Mouse (Mus musculus) small intestine, adult 2 months (tissue): ENCODE data around the gene Evi2a. TPM values are rescaled to one million over a fixed set of nuclear protein-coding genes. Genes with fewer than 3 reads are reported as not detected.
A peak's percentile ranks its signal among the peaks of the same experiment; 100 is the strongest.

Experiments
- H3K27ac ChIP-seq: fragments of 200-500 bp; 2 replicates; pipeline ENCODE4 v1.5.1; 2012; ENCODE audit warnings: low read depth, low read length, control low read depth, inconsistent platforms; ENCODE audit not compliant: insufficient read depth
- H3K27me3 ChIP-seq: fragments of 200-500 bp; 2 replicates; pipeline ENCODE4 v1.6.1; 2012; ENCODE audit warnings: mild to moderate bottlenecking, moderate library complexity, low read length, inconsistent platforms; ENCODE audit not compliant: control insufficient read depth, insufficient read depth
- H3K36me3 ChIP-seq: fragments of 200-500 bp; 2 replicates; pipeline ENCODE4 v1.6.1; 2012; ENCODE audit warnings: mild to moderate bottlenecking, low read length, control low read depth, inconsistent platforms; ENCODE audit not compliant: control insufficient read depth, insufficient read depth
- H3K4me1 ChIP-seq: fragments of 200-500 bp; 2 replicates; pipeline ENCODE4 v1.6.1; 2012; ENCODE audit warnings: low read length, inconsistent platforms, mixed read lengths; ENCODE audit not compliant: control insufficient read depth, insufficient read depth, insufficient read length
- H3K4me3 ChIP-seq: fragments of 200-500 bp; 2 replicates; pipeline ENCODE4 v1.5.1; 2012; ENCODE audit warnings: low read depth, mild to moderate bottlenecking, control low read depth, inconsistent platforms, low read length, moderate library complexity
- CTCF ChIP-seq: fragments of 200-500 bp; IDR thresholded peaks from 2 replicates; pipeline ENCODE4 v1.5.1; 2012; ENCODE audit warnings: low read depth, mild to moderate bottlenecking, control low read depth, inconsistent platforms, low read length, moderate library complexity, mixed read lengths; ENCODE audit not compliant: insufficient replicate concordance, insufficient read length; ENCODE audit errors: extremely low read depth
- POLR2A ChIP-seq: fragments of 200-500 bp; IDR thresholded peaks from 2 replicates; pipeline ENCODE4 v1.6.1; 2012; ENCODE audit warnings: low read depth, mild to moderate bottlenecking, control low read depth, inconsistent platforms, low read length, moderate library complexity
- WGBS: fragments of 180-500 bp; shearing (Covaris S2); methylation state at CpG from one replicate; pipeline ENCODE4 v1.1.7; 2018; 5-methylcytosine and 5-hydroxymethylcytosine counted together
- polyA plus RNA-seq: library from polyadenylated mRNA; depleted of rRNA; stranded (reverse); fragments of >200 nt; gene quantifications from 2 replicates; pipeline ENCODE4 v1.2.3, GENCODE M21; 2012

Evi2a gene
- polyA plus RNA-seq, 1 experiment = 4.0 TPM

GRCm38 (mm10) chr11:79530774-79531173 lies 365 bp upstream of the Evi2a start:
- Histone ChIP-seq H3K4me1 (peaks cover 11% of the 10 kb centered on the region; the same call in 1 of the 2 replicates), H3K27me3 (no peaks in the 10 kb centered on the region), H3K4me3 (0 out of 2 replicates have a peak overlapping the region, but pooled peaks have one; percentile 11), H3K27ac (peak overlapping the region; percentile 57; the same call in 1 of the 2 replicates), H3K36me3 (0 out of 2 replicates have a peak, but pooled peaks cover 2% of the 10 kb centered on the region)
- WGBS = 86% methylated on average over 11 of the region's 11 CpGs
- TF ChIP-seq CTCF = no peak
- TF ChIP-seq POLR2A = no peak

GRCm38 (mm10) chr11:79529736-79530135 lies 673 bp downstream of the Evi2a start:
- H3K27me3 ChIP-seq = no peaks in the 10 kb centered on the region
- 0 out of 2 replicates have a peak, but pooled peaks cover 2% of the 10 kb centered on the region for H3K36me3 ChIP-seq
- peak overlapping the region; percentile 9; the same call in 1 of the 2 replicates for H3K27ac ChIP-seq
- WGBS = 86% methylated on average over 2 of the region's 2 CpGs
- H3K4me3 ChIP-seq = no peak overlapping the region
- H3K4me1 ChIP-seq = peaks cover 11% of the 10 kb centered on the region; the same call in 1 of the 2 replicates
- no peak for TF ChIP-seq CTCF
- TF ChIP-seq POLR2A = no peak

GRCm38 (mm10) chr11:79529226-79529625 lies 1.2 kb downstream of the Evi2a start:
- Histone ChIP-seq H3K4me1 (peaks cover 11% of the 10 kb centered on the region; the same call in 1 of the 2 replicates), H3K36me3 (0 out of 2 replicates have a peak, but pooled peaks cover 2% of the 10 kb centered on the region), H3K4me3 (no peak overlapping the region), H3K27ac (no peak overlapping the region), H3K27me3 (no peaks in the 10 kb centered on the region)
- 89% methylated on average over 6 of the region's 6 CpGs for WGBS
- TF ChIP-seq POLR2A = no peak
- TF ChIP-seq CTCF = no peak

GRCm38 (mm10) chr11:79528601-79529000 lies 1.8 kb downstream of the Evi2a start:
- H3K27ac ChIP-seq = peak overlapping the region; percentile 78; the same call in 1 of the 2 replicates
- H3K4me3 ChIP-seq = no peak overlapping the region
- WGBS = 92% methylated on average over 3 of the region's 3 CpGs
- 0 out of 2 replicates have a peak, but pooled peaks cover 2% of the 10 kb centered on the region for H3K36me3 ChIP-seq
- TF ChIP-seq POLR2A = no peak
- TF ChIP-seq CTCF = no peak
- no peaks in the 10 kb centered on the region for H3K27me3 ChIP-seq
- peaks cover 11% of the 10 kb centered on the region; the same call in 1 of the 2 replicates for H3K4me1 ChIP-seq

- Histone ChIP-seq H3K36me3 (0 out of 2 replicates have a peak, but pooled peaks cover 2% of the 10 kb centered on the region), H3K4me3 (0 out of 2 replicates have a peak overlapping the region, but pooled peaks have one; percentile 7), H3K27me3 (no peaks in the 10 kb centered on the region), H3K4me1 (peaks cover 11% of the 10 kb centered on the region; the same call in 1 of the 2 replicates), H3K27ac (peak overlapping the region; percentile 86)
- TF ChIP-seq POLR2A (no peak), CTCF (no peak)
- WGBS = 71% methylated on average over 5 of the region's 5 CpGs
Measured at GRCm38 (mm10) chr11:79527739-79528384, 2.5 kb downstream of the Evi2a start.

- Histone ChIP-seq H3K27ac (peak overlapping the region; percentile 86), H3K27me3 (no peaks in the 10 kb centered on the region), H3K4me3 (0 out of 2 replicates have a peak overlapping the region, but pooled peaks have one; percentile 6), H3K36me3 (0 out of 2 replicates have a peak, but pooled peaks cover 2% of the 10 kb centered on the region), H3K4me1 (peaks cover 11% of the 10 kb centered on the region; the same call in 1 of the 2 replicates)
- WGBS = 36% methylated on average over 15 of the region's 15 CpGs
- TF ChIP-seq CTCF = no peak
- no peak for TF ChIP-seq POLR2A
Measured at GRCm38 (mm10) chr11:79527015-79527738, 3.2 kb downstream of the Evi2a start.
